7 mouse cellular contexts compared by ENCODE assay signal in the genomic region with DNA sequence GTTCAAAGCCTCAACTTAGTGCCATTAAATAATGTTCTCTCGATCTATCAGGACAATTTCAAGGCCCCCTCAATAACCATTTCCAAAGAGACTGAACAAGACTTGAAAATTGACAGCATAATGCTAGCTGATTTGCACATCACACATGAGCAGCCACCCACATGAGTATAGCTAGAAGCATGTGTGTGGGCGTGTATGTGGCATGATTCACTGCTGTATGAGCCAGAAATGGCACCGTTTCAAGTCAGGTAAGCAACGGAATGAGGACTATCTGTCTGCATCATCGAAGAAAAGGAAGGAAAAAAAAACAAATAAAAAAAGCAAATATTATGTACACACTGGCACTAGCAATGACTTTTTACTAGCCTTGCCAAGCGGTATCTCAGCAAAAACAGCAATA. TPM values are rescaled to one million over a fixed set of nuclear protein-coding genes. Genes with fewer than 3 reads are reported as not detected.
A peak's percentile ranks its signal among the peaks of the same experiment; 100 is the strongest.
DNase-seq lines count a peak whose midpoint lies in the region; ATAC-seq and TF ChIP-seq lines count a peak whose summit lies in the region.

No protein-coding gene starts in this region.

- WGBS in stomach, embryonic 15.5 days: 55% methylated on average over 6 of the region's 6 CpGs
- WGBS in thymus, adult 2 months: 80% methylated on average over 6 of the region's 6 CpGs

- DNase-seq in right cerebral cortex, adult 2 months (ENCODE audit: low spot score in 2 of 2): peak; percentile 49 to 56
- DNase-seq in right cerebral cortex, postnatal 14 days: no peak
- peak; percentile 54 to 56 for DNase-seq in left cerebral cortex, adult 18-20 months (ENCODE audit: low spot score in 2 of 2)
- no peak for DNase-seq in thymus, adult 2 months
- no peak for DNase-seq in heart, adult 11 months

- H3K9ac ChIP-seq in stomach, embryonic 15.5 days: no peak overlapping the region

- H3K36me3 ChIP-seq in stomach, embryonic 15.5 days: no peaks in the 10 kb centered on the region
- no peaks in the 10 kb centered on the region for H3K36me3 ChIP-seq in thymus, adult 2 months (ENCODE audit: control insufficient read depth, insufficient read depth, low read length)

- H3K4me3 ChIP-seq in embryonic fibroblast, embryonic 13.5 days (ENCODE audit: insufficient read depth, low read length): peak overlapping the region; percentile 27
- no peak overlapping the region for H3K4me3 ChIP-seq in stomach, embryonic 15.5 days (replicated peaks)
- no peak overlapping the region for H3K4me3 ChIP-seq in thymus, adult 2 months (ENCODE audit: control insufficient read depth, insufficient read depth, low read length)

- peak overlapping the region; percentile 54 for H3K27ac ChIP-seq in embryonic fibroblast, embryonic 13.5 days (ENCODE audit: insufficient read depth, low read length)
- no peak overlapping the region for H3K27ac ChIP-seq in stomach, embryonic 15.5 days
- no peak overlapping the region for H3K27ac ChIP-seq in thymus, adult 2 months (ENCODE audit: control insufficient read depth, insufficient read depth, low read length)

- no peaks in the 10 kb centered on the region for H3K4me1 ChIP-seq in embryonic fibroblast, embryonic 13.5 days (ENCODE audit: control insufficient read depth, insufficient read depth, low read length)
- H3K4me1 ChIP-seq in stomach, embryonic 15.5 days: no peaks in the 10 kb centered on the region
- H3K4me1 ChIP-seq in thymus, adult 2 months (replicated peaks; ENCODE audit: control insufficient read depth, insufficient read depth, low read length): peaks cover 3% of the 10 kb centered on the region

- 0 out of 2 replicates have a peak overlapping the region, but pooled peaks have one; percentile 6 for H3K4me2 ChIP-seq in stomach, embryonic 15.5 days

- no peak for ATAC-seq in stomach, embryonic 15.5 days (ENCODE audit: insufficient read depth, low FRiP score, low read depth)

- TF ChIP-seq POLR2A in embryonic fibroblast, embryonic 13.5 days (IDR thresholded peaks at IDR 0.05; ENCODE audit: low read depth, low read length): no peak
- no peak for TF ChIP-seq POLR2A in thymus, adult 2 months (IDR thresholded peaks at IDR 0.05; ENCODE audit: control insufficient read depth, extremely low read depth, insufficient read depth, low read length, poor library complexity)

- no peaks in the 10 kb centered on the region for H3K27me3 ChIP-seq in stomach, embryonic 15.5 days (replicated peaks)
- H3K27me3 ChIP-seq in thymus, adult 2 months (ENCODE audit: control insufficient read depth, insufficient read depth, low read length): no peaks in the 10 kb centered on the region

- H3K9me3 ChIP-seq in stomach, embryonic 15.5 days: no peaks in the 10 kb centered on the region

- TF ChIP-seq CTCF in embryonic fibroblast, embryonic 13.5 days (IDR thresholded peaks at IDR 0.05; ENCODE audit: borderline replicate concordance, insufficient read depth, low read length): no peak
- no peak for TF ChIP-seq CTCF in thymus, adult 2 months (IDR thresholded peaks at IDR 0.05; ENCODE audit: borderline replicate concordance, control insufficient read depth, extremely low read depth, insufficient read depth, low read length, poor library complexity)

RNA-seq across cellular contexts. Expression of a gene that starts 32.5 kb away (rescaled TPM):
- polyA plus RNA-seq in embryonic fibroblast, embryonic 13.5 days (2011; ENCODE audit: insufficient read length, low read depth, missing spikeins): 14.7 and 16.2 TPM in 2 replicates
- total RNA-seq in left cerebral cortex, adult 18-20 months (2021): 100 to 1,000 TPM; 293 to 298 TPM
- polyA plus RNA-seq in stomach, embryonic 15.5 days (2015; fragmentation: Nextera tagmentation; extraction: Ambion mirVana): 12.7 and 13.6 TPM in 2 replicates
- polyA plus RNA-seq in thymus, adult 2 months (2012; rRNA removed): 0.93 and 1.2 TPM in 2 replicates

Comparison
In these comparisons a context has a peak if more than half of its experiments do, and no peak if none do; other contexts are left out.
1. DNase-seq: peak in right cerebral cortex, adult 2 months (2 of 2) and left cerebral cortex, adult 18-20 months (2 of 2); none in right cerebral cortex, postnatal 14 days (single experiment), thymus, adult 2 months (single experiment) and heart, adult 11 months (single experiment).